Mouse (Mus musculus) layer of hippocampus, postnatal 10 days (tissue): ENCODE data around the gene Rap1gds1. TPM values are rescaled to one million over a fixed set of nuclear protein-coding genes. Genes with fewer than 3 reads are reported as not detected.

ENCODE experiments used
- DNase-seq, 2 experiments: peaks; one replicate each; pipeline ENCODE4 v3.0.0; 2021; ENCODE audit warnings: low spot score in 2 of 2
- total RNA-seq, 2 experiments: library from RNA; stranded (reverse); gene quantifications; 2 replicates each; pipeline ENCODE4 v1.2.3; 2021

Rap1gds1 gene
- total RNA-seq, 2 experiments from 2014 or later: 223 to 233 TPM

GRCm38 (mm10) chr3:138949081-138949480 is 125.9 kb downstream of the Rap1gds1 start:
- no peak for DNase-seq

GRCm38 (mm10) chr3:138945516-138945915 is 129.5 kb downstream of the Rap1gds1 start:
- no peak for DNase-seq

GRCm38 (mm10) chr3:138941604-138942003 is 133.4 kb downstream of the Rap1gds1 start:
- no peak for DNase-seq

- no peak for DNase-seq
Observed at GRCm38 (mm10) chr3:138937241-138937640, 137.8 kb downstream of the Rap1gds1 start.

GRCm38 (mm10) chr3:138936780-138937179 is 138.2 kb downstream of the Rap1gds1 start:
- DNase-seq: no peak

GRCm38 (mm10) chr3:138927437-138927836 is 147.6 kb downstream of the Rap1gds1 start:
- no peak for DNase-seq

- DNase-seq: no peak
Observed at GRCm38 (mm10) chr3:138926161-138926560, 148.8 kb downstream of the Rap1gds1 start.

GRCm38 (mm10) chr3:138918241-138918640 is 156.8 kb downstream of the Rap1gds1 start:
- DNase-seq: no peak

GRCm38 (mm10) chr3:138917016-138917415 is 158.0 kb downstream of the Rap1gds1 start:
- DNase-seq: peak in 1 of 2 experiments; percentile 1

GRCm38 (mm10) chr3:138916591-138916990 is 158.4 kb downstream of the Rap1gds1 start:
- no peak for DNase-seq

GRCm38 (mm10) chr3:138914626-138915288 is 160.2 kb downstream of the Rap1gds1 start:
- DNase-seq: peak in 1 of 2 experiments; percentile 2

- DNase-seq: no peak
Observed at GRCm38 (mm10) chr3:138912504-138912903, 162.5 kb downstream of the Rap1gds1 start.

- DNase-seq: no peak
Observed at GRCm38 (mm10) chr3:138909313-138909712, 165.7 kb downstream of the Rap1gds1 start.

GRCm38 (mm10) chr3:138906112-138906880 is 168.7 kb downstream of the Rap1gds1 start:
- peak; percentile 78 to 81 for DNase-seq

- peak in 1 of 2 experiments; percentile 52 for DNase-seq
Observed at GRCm38 (mm10) chr3:138905678-138906077, 169.3 kb downstream of the Rap1gds1 start.

- no peak for DNase-seq
Observed at GRCm38 (mm10) chr3:138900571-138901141, 174.3 kb downstream of the Rap1gds1 start.

GRCm38 (mm10) chr3:138898055-138898454 is 176.9 kb downstream of the Rap1gds1 start:
- no peak for DNase-seq

- DNase-seq: no peak
Observed at GRCm38 (mm10) chr3:138897500-138897899, 177.5 kb downstream of the Rap1gds1 start.

GRCm38 (mm10) chr3:138893520-138893919 is 181.5 kb downstream of the Rap1gds1 start:
- DNase-seq: no peak

GRCm38 (mm10) chr3:138889769-138890295 is 185.2 kb downstream of the Rap1gds1 start:
- DNase-seq: no peak

- DNase-seq: peak in 1 of 2 experiments; percentile 46
Observed at GRCm38 (mm10) chr3:138889214-138889613, 185.8 kb downstream of the Rap1gds1 start.

GRCm38 (mm10) chr3:138886121-138886520 is 188.9 kb downstream of the Rap1gds1 start:
- no peak for DNase-seq
